Mouse (Mus musculus): ENCODE measurements at regions not wholly inside any gene's neighbourhood (a gene's known extent, or its start where the extent isn't known, plus 50 kb on each side); places are given as distances from the start of the nearest gene placed in this dataset.
"Not testable (repeated sequence)": the region's sequence is repeated elsewhere in the genome, so short reads cannot be mapped to it uniquely, and the experiment has no call there.

- not testable (repeated sequence) for DNase-seq (ENCODE audit: low spot score)
Observed at GRCm38 (mm10) chr13:75484252-75484651, 222.3 kb upstream of the Ell2 start.

DNA sequence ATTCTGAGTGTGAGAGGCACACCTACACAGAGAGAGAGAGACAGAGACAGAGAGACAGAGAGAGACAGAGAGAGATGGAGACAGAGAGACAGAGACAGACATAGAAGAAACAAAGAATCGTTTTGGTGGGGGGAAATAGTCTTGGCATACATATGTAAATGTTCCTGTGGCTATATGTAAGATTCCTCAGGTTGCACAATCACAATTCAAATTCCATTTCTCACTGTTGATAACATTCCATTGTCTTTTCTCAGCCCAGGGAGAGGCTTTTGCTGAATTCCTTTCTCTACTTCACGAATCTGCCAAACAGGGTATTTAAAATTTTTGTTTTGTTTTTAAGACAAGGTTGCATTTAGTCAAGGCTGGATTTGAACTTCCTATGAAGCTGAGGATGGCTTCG, 205.0 kb upstream of the Ell2 start:
- no peak for DNase-seq (ENCODE audit: low spot score)

DNA sequence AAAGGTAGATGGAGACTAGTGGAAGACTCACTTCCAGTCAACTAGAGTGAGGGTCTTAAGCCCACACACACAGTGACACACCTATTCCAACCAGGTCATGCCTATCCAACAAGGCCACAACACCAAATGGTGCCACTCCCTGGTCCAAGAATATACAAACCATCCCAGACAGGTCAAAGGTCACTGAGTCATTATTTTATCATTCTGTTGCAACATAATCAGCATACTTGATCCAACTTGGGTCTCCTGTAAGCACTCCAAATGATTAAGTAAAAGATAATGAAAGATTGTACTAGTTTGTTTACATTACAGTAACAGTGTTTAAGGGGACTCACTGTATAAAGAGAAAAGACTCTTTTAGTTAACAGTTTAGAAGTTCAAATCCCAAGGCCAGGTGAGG, 203.2 kb upstream of the Ell2 start:
- no peak for DNase-seq (ENCODE audit: low spot score)

DNA sequence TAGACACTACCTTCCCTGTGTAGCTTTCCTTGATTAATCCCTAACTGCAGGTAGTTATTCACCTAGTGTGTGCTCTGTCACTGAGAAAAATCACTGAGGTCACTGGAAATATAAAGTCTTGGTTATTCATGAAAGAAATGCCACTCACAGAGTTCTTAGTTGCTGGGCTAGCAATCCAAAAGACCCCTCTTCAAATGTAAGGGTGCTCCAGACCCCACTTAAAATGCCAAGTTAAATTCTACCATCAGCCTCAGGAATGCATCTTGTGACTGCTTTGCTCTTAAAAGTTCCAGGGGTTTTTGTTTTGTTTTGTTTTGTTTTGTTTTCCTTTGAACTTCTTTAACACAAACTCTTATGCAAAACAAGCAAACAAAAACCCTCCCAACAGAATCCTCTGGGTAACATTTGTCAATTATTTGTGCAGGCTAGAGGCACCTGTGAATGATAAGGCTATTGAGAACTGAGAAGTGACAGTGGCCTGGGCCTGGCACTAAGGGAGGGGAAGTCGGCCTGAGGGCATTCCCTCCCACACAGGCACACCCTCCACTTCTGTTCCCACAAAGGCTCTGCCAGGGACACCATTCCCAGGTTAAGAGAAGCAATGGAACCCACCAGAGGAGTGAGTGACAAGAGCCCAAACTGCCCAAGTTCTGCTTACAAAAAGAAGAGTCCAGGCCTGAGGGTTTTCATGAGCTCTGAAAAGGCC, 192.1 kb upstream of the Ell2 start:
- DNase-seq (ENCODE audit: low spot score): no peak

- DNase-seq (ENCODE audit: low spot score): no peak
Observed at GRCm38 (mm10) chr13:75523293-75524278, 183.0 kb upstream of the Ell2 start.

GRCm38 (mm10) chr13:75524481-75524880, 182.1 kb upstream of the Ell2 start:
- DNase-seq (ENCODE audit: low spot score): no peak

DNA sequence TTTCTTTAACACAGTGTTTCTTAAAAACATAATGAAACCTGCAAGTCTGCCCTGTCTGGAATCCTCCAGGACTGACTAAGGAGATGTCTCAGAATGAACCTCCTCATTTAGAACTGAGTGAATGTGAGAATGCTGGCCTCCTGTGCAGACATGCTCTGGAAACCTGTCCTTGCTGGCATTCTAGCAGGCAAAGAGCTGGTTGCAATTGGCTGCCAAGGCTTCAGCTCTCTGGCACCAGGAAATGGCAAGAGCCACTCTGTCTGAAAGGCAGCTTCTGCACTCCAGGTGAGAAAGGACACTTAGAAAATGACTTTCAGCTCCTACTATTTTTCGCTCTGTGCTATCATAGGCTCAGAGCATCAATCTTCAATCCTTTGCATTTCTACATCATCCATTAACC, 175.0 kb upstream of the Ell2 start:
- DNase-seq (ENCODE audit: low spot score): no peak

- DNase-seq (ENCODE audit: low spot score): no peak
Observed at GRCm38 (mm10) chr13:75541446-75541845, 165.1 kb upstream of the Ell2 start.

- DNase-seq (ENCODE audit: low spot score): no peak
Observed at GRCm38 (mm10) chr13:75542253-75542945, 164.2 kb upstream of the Ell2 start.

GRCm38 (mm10) chr13:75542946-75543327, 163.6 kb upstream of the Ell2 start:
- DNase-seq (ENCODE audit: low spot score): no peak

DNA sequence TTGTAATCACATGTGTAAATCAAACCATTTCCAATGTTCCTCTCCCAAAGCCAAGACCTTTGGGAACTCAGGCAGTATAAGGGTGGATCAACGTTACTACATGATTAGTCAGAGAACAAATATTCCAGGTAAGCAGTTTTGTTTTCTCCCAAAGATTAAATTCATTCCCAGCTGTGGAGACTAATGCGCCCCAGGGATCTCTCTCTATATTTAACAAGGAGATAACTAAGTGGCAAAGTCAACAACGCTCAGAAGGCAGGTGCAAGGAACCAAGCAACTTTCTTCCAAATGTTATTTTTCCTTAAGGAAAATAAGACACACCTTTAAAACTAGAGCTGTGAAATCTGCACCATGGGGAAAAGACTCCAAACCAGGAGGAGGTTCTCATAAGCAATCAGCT, 163.0 kb upstream of the Ell2 start:
- no peak for DNase-seq (ENCODE audit: low spot score)

DNA sequence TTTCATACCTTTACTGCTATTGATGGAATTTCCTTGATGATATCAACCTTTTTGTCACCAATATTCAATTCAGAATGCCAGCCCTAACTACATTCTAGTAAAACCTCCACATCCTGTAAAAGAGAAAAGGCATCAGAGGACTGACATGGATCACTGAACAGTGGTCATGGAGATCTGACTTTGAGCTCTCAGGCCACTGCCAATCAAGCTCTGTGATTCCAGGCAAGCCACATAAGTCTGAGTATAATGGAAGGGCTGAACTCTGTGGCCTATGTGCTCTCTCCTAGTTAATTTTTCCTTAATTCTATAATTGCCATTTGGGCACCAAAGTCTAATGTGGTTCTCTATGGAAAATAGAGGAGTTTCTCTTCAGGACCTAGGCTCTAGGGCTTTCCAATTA, 161.8 kb upstream of the Ell2 start:
- DNase-seq (ENCODE audit: low spot score): no peak

DNA sequence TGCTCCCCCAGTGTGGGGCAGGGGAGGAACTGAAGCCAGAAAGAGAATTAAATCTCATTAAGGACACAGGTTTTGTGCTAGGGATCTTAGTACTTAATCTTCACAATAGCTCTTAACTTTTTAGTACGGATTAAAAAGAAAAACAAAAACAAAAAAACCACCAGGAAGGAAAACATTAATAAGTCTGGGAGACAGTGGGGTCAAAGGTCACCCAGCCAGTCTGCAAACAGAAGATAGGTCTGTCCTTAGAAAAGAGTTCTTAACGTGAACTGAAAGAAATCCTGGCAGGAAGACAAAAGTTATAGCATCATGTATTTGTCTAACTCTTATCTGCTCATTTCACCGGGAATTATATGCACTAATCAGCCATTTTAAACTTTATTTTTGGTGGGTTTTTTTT, 158.8 kb upstream of the Ell2 start:
- DNase-seq (ENCODE audit: low spot score): no peak

DNA sequence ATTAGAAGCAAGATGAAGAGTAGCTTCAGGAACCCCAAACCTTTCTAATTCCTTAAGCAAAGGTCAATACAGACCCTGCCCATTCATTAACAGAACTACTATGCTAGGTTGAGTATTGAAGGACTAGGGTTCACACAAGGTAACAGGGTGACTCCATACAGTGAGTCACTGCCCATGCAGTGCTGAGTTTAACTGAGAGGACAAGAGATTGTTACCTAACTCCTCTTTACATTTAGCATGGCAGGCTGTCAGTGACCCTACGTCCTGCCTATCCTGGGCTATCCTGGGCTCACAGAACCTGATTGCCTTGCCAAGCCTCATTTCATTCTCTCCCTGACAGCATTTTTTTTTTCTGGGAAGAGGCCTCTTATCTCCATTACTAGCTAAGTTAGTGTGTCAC, 127.6 kb upstream of the Ell2 start:
- DNase-seq (ENCODE audit: low spot score): no peak

DNA sequence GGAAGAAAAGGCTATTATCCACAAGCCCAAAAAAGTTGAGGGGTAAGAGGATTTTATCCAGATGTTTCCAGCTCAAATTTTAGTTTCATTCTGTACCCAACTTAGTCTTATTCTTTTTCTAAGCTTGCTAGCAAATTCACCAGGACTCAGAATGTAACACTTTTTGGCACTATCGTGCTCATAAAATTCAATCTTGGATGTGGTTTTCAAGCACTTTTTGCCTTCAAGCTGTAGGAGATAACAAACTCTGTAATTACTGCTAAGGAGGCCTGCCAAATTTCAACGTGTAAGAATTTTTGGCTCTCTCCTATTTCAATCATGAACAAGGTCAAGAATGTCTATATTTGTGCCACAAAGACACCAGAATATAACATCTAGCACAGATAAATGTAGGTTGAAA, 115.7 kb upstream of the Ell2 start:
- no peak for DNase-seq (ENCODE audit: low spot score)

- no peak for DNase-seq (ENCODE audit: low spot score)
Observed at GRCm38 (mm10) chr13:75596856-75597255, 109.7 kb upstream of the Ell2 start.

DNA sequence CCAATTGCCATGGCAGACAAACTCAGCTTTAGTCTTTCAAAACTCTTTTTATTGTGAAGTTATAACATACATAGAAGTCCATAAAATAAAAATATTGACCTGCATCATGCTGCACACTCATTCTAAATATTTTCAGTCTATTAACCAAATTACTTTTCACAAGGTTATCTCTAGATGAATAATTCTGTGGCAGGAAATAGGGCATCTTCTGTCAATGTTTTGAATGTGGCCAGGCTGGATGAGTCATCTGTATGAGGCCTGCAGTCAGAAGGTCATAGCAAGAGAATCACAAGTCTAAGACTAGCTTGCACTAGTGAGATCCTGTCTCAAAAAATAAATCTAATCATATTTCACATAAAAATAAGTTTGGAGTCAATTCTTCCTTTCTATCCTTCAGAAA, 108.4 kb upstream of the Ell2 start:
- no peak for DNase-seq (ENCODE audit: low spot score)

GRCm38 (mm10) chr13:75598675-75599074, 107.9 kb upstream of the Ell2 start:
- DNase-seq (ENCODE audit: low spot score): no peak

DNA sequence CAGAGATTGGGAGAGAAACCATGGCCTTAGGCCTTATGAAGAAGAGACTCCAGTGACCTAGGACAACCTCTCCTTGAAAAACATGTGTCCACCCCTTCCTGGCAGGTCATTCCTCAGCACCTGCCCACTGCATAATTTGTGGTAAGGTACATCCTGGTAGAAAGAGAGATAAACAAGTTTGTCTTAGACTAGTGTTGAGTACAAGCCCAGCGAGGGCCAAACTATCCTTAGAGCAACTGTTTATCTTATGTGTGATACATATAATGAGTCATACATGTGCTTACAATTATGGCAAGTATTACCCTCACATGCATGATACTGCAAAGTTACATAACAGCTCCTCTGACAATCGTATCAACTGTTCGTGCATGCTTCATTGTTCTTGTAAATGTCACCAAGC, 83.3 kb upstream of the Ell2 start:
- DNase-seq (ENCODE audit: low spot score): no peak

- DNase-seq (ENCODE audit: low spot score): no peak
Observed at GRCm38 (mm10) chr13:75627405-75627804, 79.2 kb upstream of the Ell2 start.

DNA sequence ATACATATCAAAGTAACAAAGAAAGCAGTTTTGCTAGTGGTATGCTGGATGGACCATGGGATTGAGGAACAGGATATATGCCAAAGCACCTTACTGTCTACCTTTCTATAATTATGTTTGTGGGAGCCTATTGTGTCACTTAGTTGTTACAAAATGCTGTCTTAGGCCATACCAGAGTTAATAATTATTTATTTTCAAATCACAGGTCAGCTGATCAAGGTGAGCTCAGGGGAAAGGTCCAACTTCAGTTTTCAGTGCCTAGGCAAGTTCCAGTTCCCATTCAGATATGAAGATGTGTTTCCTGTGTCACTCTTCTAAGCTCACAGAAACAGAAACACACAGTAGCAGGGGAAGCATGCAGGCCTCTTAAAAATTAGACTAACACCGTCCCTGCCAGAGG, 75.5 kb upstream of the Ell2 start:
- no peak for DNase-seq (ENCODE audit: low spot score)

- DNase-seq (ENCODE audit: low spot score): no peak
Observed at GRCm38 (mm10) chr13:75647513-75647912, 59.0 kb upstream of the Ell2 start.

DNA sequence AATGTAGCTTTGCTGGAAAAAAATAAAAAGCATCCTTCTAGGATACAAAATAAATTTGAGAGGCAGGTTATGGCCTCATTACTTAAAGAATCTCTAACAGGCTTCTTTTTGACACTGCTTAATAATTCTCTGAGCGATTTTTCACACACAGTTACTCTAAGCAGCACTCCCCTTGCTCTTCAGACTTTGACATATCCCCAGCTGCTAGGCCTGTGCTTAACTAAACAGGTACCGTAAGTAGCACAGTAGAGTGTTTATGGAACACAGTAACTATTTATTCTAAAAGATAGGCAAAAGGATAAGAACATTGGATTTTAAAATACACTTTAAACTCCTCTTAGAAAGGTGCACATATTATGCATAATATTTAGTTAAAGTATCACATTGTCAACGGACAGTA, 54.6 kb upstream of the Ell2 start:
- DNase-seq (ENCODE audit: low spot score): no peak
